Mouse (Mus musculus) forebrain, embryonic 15.5 days (tissue): ENCODE data around the gene Cox19. TPM values are rescaled to one million over a fixed set of nuclear protein-coding genes. Genes with fewer than 3 reads are reported as not detected.

Experiments used
- ATAC-seq: fragments of 200-750 bp; cut with Nextera tagmentation; replicated peaks from 2 replicates; pipeline ENCODE4 v1.8.0; 2017; ENCODE audit warnings: mild to moderate bottlenecking, moderate TSS enrichment, moderate library complexity
- H3K27ac ChIP-seq: fragments of 300-500 bp; sonication (generic); replicated peaks from 2 replicates; pipeline ENCODE4 v1.5.1; 2015; ENCODE audit warnings: mild to moderate bottlenecking, inconsistent platforms
- H3K27me3 ChIP-seq: fragments of 300-500 bp; sonication (generic); 2 replicates; pipeline ENCODE4 v1.6.1; 2015; ENCODE audit warnings: inconsistent platforms
- H3K36me3 ChIP-seq: fragments of 300-500 bp; sonication (generic); 2 replicates; pipeline ENCODE4 v1.6.1; 2015; ENCODE audit warnings: mild to moderate bottlenecking, inconsistent platforms
- H3K4me1 ChIP-seq: fragments of 300-500 bp; sonication (generic); 2 replicates; pipeline ENCODE4 v1.6.1; 2015; ENCODE audit warnings: inconsistent platforms
- H3K4me2 ChIP-seq: fragments of 300-500 bp; sonication (generic); replicated peaks from 2 replicates; pipeline ENCODE4 v1.6.1; 2015; ENCODE audit warnings: mild to moderate bottlenecking, inconsistent platforms
- H3K4me3 ChIP-seq: fragments of 300-500 bp; sonication (generic); 2 replicates; pipeline ENCODE4 v1.5.1; 2015; ENCODE audit warnings: mild to moderate bottlenecking, inconsistent platforms
- H3K9ac ChIP-seq: fragments of 300-500 bp; sonication (generic); replicated peaks from 2 replicates; pipeline ENCODE4 v1.6.1; 2015; ENCODE audit warnings: mild to moderate bottlenecking, inconsistent platforms
- H3K9me3 ChIP-seq: fragments of 300-500 bp; sonication (generic); 2 replicates; pipeline ENCODE4 v1.6.1; 2016; ENCODE audit warnings: inconsistent platforms
- WGBS: fragments of 180-500 bp; shearing (Covaris S2); methylation state at CpG from one replicate; pipeline ENCODE4 v1.1.7; 2015; ENCODE audit warnings: mixed read lengths; 5-methylcytosine and 5-hydroxymethylcytosine counted together
- polyA plus RNA-seq: library from polyadenylated mRNA; unstranded; fragments of >200 nt; fragmentation: Nextera tagmentation; extraction: Ambion mirVana; gene quantifications from 2 replicates; pipeline ENCODE4 v1.2.1, GENCODE M21; 2015

Gene Cox19
- polyA plus RNA-seq, 1 experiment from 2014 or later = 104 TPM

- no peaks in the 10 kb centered on the region for H3K27me3 ChIP-seq
- WGBS = 90% methylated on average over 4 of the region's 4 CpGs
These were observed 16.8 kb upstream of the Cox19 start for GRCm38 (mm10) chr5:139367884-139368458.

GRCm38 (mm10) chr5:139366484-139366883 is 15.3 kb upstream of the Cox19 start:
- H3K9ac ChIP-seq = no peak overlapping the region
- no peaks in the 10 kb centered on the region for H3K27me3 ChIP-seq
- no peak overlapping the region for H3K4me3 ChIP-seq
- WGBS = 78% methylated on average over 11 of the region's 11 CpGs
- no peaks in the 10 kb centered on the region for H3K36me3 ChIP-seq
- H3K9me3 ChIP-seq = no peaks in the 10 kb centered on the region
- H3K4me1 ChIP-seq = peaks cover 19% of the 10 kb centered on the region
- ATAC-seq = no peak
- H3K27ac ChIP-seq = no peak overlapping the region
- H3K4me2 ChIP-seq = no peak overlapping the region

More at GRCm38 (mm10) chr5:139367884-139368458, 16.8 kb upstream of the Cox19 start:
- Histone ChIP-seq H3K4me2 (no peak overlapping the region), H3K4me1 (peaks cover 30% of the 10 kb centered on the region), H3K4me3 (no peak overlapping the region), H3K27ac (no peak overlapping the region), H3K9me3 (no peaks in the 10 kb centered on the region), H3K36me3 (no peaks in the 10 kb centered on the region), H3K9ac (no peak overlapping the region)
- no peak for ATAC-seq

- H3K9me3 ChIP-seq = no peaks in the 10 kb centered on the region
- H3K4me1 ChIP-seq = peaks cover 13% of the 10 kb centered on the region
- H3K9ac ChIP-seq = no peak overlapping the region
- no peaks in the 10 kb centered on the region for H3K27me3 ChIP-seq
- H3K36me3 ChIP-seq = no peaks in the 10 kb centered on the region
- ATAC-seq = no peak
- WGBS = 86% methylated on average over 1 of the region's 1 CpGs
- no peak overlapping the region for H3K4me2 ChIP-seq
- no peak overlapping the region for H3K4me3 ChIP-seq
- H3K27ac ChIP-seq = no peak overlapping the region
These were observed 14.6 kb upstream of the Cox19 start for GRCm38 (mm10) chr5:139365827-139366226.

- H3K36me3 ChIP-seq = no peaks in the 10 kb centered on the region
- WGBS = 33% methylated on average over 5 of the region's 5 CpGs
- H3K9me3 ChIP-seq = no peaks in the 10 kb centered on the region
- no peaks in the 10 kb centered on the region for H3K27me3 ChIP-seq
- H3K4me2 ChIP-seq = no peak overlapping the region
- H3K4me1 ChIP-seq = peaks cover 12% of the 10 kb centered on the region
- H3K27ac ChIP-seq = no peak overlapping the region
- no peak overlapping the region for H3K4me3 ChIP-seq
- H3K9ac ChIP-seq = no peak overlapping the region
- ATAC-seq = peak; percentile 32; the same call in 1 of the 2 replicates
These were observed 13.8 kb upstream of the Cox19 start for GRCm38 (mm10) chr5:139364911-139365571.

- no peak overlapping the region for H3K9ac ChIP-seq
- 36% methylated on average over 12 of the region's 12 CpGs for WGBS
- peak; percentile 71; the same call in 1 of the 2 replicates for ATAC-seq
These were observed 13.2 kb upstream of the Cox19 start for GRCm38 (mm10) chr5:139364260-139364910.

GRCm38 (mm10) chr5:139363858-139364257 is 12.6 kb upstream of the Cox19 start:
- no peak overlapping the region for H3K9ac ChIP-seq
- H3K27ac ChIP-seq = no peak overlapping the region
- H3K4me1 ChIP-seq = peaks cover 12% of the 10 kb centered on the region
- H3K9me3 ChIP-seq = no peaks in the 10 kb centered on the region
- 68% methylated on average over 7 of the region's 7 CpGs for WGBS
- H3K4me3 ChIP-seq = no peak overlapping the region
- H3K4me2 ChIP-seq = no peak overlapping the region
- ATAC-seq = no peak
- H3K27me3 ChIP-seq = no peaks in the 10 kb centered on the region
- no peaks in the 10 kb centered on the region for H3K36me3 ChIP-seq

More at GRCm38 (mm10) chr5:139364260-139364910, 13.2 kb upstream of the Cox19 start:
- peaks cover 12% of the 10 kb centered on the region for H3K4me1 ChIP-seq
- no peak overlapping the region for H3K4me3 ChIP-seq
- H3K9me3 ChIP-seq = no peaks in the 10 kb centered on the region
- H3K4me2 ChIP-seq = no peak overlapping the region
- no peaks in the 10 kb centered on the region for H3K27me3 ChIP-seq
- no peaks in the 10 kb centered on the region for H3K36me3 ChIP-seq
- no peak overlapping the region for H3K27ac ChIP-seq

- WGBS = 90% methylated on average over 5 of the region's 5 CpGs
- Histone ChIP-seq H3K27ac (no peak overlapping the region), H3K36me3 (no peaks in the 10 kb centered on the region), H3K4me2 (no peak overlapping the region), H3K9ac (no peak overlapping the region), H3K4me3 (no peak overlapping the region), H3K9me3 (no peaks in the 10 kb centered on the region), H3K4me1 (peaks cover under 1% of the 10 kb centered on the region), H3K27me3 (no peaks in the 10 kb centered on the region)
- ATAC-seq = no peak
These were observed 8.0 kb upstream of the Cox19 start for GRCm38 (mm10) chr5:139359244-139359643.

- H3K4me1 ChIP-seq = no peaks in the 10 kb centered on the region
- H3K4me3 ChIP-seq = no peak overlapping the region
- H3K36me3 ChIP-seq = no peaks in the 10 kb centered on the region
- no peak overlapping the region for H3K27ac ChIP-seq
- H3K9ac ChIP-seq = no peak overlapping the region
- H3K27me3 ChIP-seq = no peaks in the 10 kb centered on the region
- H3K9me3 ChIP-seq = no peaks in the 10 kb centered on the region
- WGBS = 79% methylated on average over 2 of the region's 2 CpGs
- ATAC-seq = no peak
- no peak overlapping the region for H3K4me2 ChIP-seq
These were observed 7.4 kb upstream of the Cox19 start for GRCm38 (mm10) chr5:139358653-139359052.

GRCm38 (mm10) chr5:139355235-139355772 is 4.1 kb upstream of the Cox19 start:
- H3K4me2 ChIP-seq = no peak overlapping the region
- 40% methylated on average over 19 of the region's 19 CpGs for WGBS
- H3K27me3 ChIP-seq = no peaks in the 10 kb centered on the region
- H3K9me3 ChIP-seq = no peaks in the 10 kb centered on the region
- no peaks in the 10 kb centered on the region for H3K4me1 ChIP-seq
- no peaks in the 10 kb centered on the region for H3K36me3 ChIP-seq
- H3K9ac ChIP-seq = no peak overlapping the region
- H3K4me3 ChIP-seq = no peak overlapping the region
- no peak overlapping the region for H3K27ac ChIP-seq
- ATAC-seq = no peak

- no peaks in the 10 kb centered on the region for H3K4me1 ChIP-seq
- H3K27ac ChIP-seq = no peak overlapping the region
- H3K9ac ChIP-seq = no peak overlapping the region
- no peak overlapping the region for H3K4me3 ChIP-seq
- H3K36me3 ChIP-seq = no peaks in the 10 kb centered on the region
- ATAC-seq = no peak
- H3K27me3 ChIP-seq = no peaks in the 10 kb centered on the region
- 82% methylated on average over 11 of the region's 11 CpGs for WGBS
- no peak overlapping the region for H3K4me2 ChIP-seq
- no peaks in the 10 kb centered on the region for H3K9me3 ChIP-seq
These were observed 2.7 kb upstream of the Cox19 start for GRCm38 (mm10) chr5:139353946-139354345.

GRCm38 (mm10) chr5:139353496-139353895 is 2.3 kb upstream of the Cox19 start:
- no peak overlapping the region for H3K4me2 ChIP-seq
- H3K4me1 ChIP-seq = no peaks in the 10 kb centered on the region
- ATAC-seq = no peak
- no peaks in the 10 kb centered on the region for H3K9me3 ChIP-seq
- no peak overlapping the region for H3K27ac ChIP-seq
- 67% methylated on average over 10 of the region's 10 CpGs for WGBS
- no peak overlapping the region for H3K9ac ChIP-seq
- H3K4me3 ChIP-seq = no peak overlapping the region
- no peaks in the 10 kb centered on the region for H3K36me3 ChIP-seq
- no peaks in the 10 kb centered on the region for H3K27me3 ChIP-seq

GRCm38 (mm10) chr5:139352317-139352716 is 1.1 kb upstream of the Cox19 start, which contains the start of gene Cyp2w1:
Gene Cyp2w1, plus strand, starts transcription at chr5:139352617.
- H3K4me2 ChIP-seq = no peak within 1 kb of the TSS
- H3K4me3 ChIP-seq = no peak within 1 kb of the TSS
- 63% methylated on average over 6 of the region's 6 CpGs for WGBS
- no peak within 1 kb of the TSS for H3K27ac ChIP-seq
- no peaks in the 10 kb centered on the region for H3K27me3 ChIP-seq
- H3K9me3 ChIP-seq = no peaks in the 10 kb centered on the region
- no peaks in the 10 kb centered on the region for H3K4me1 ChIP-seq
- no peak for ATAC-seq
- no peaks in the 10 kb centered on the region for H3K36me3 ChIP-seq
- H3K9ac ChIP-seq = no peak within 1 kb of the TSS
